Mouse (Mus musculus): ENCODE data around the gene Sgsm3.

Gene Sgsm3

DNA sequence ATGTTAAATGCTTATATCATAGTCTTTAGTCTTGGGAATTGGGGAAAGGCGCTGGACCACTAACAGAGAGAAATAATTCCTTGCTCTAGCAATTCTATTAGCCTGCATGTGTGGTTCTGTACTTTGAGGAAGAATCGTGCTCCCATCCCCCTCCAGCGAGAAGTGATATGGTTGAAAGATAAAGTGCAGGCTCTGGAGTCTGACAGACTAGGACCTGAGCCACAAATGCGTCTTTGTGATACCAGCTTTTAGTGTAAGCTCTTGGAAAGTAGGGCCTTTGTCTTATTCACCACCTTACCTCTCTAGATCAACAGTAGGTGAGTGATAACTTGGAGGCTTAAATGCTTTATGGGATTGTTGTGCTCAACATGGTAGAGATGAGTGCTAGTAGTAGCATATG lies 3.6 kb downstream of the Sgsm3 start:
- no peak for DNase-seq (ENCODE audit: low spot score in 2 of 2)

DNA sequence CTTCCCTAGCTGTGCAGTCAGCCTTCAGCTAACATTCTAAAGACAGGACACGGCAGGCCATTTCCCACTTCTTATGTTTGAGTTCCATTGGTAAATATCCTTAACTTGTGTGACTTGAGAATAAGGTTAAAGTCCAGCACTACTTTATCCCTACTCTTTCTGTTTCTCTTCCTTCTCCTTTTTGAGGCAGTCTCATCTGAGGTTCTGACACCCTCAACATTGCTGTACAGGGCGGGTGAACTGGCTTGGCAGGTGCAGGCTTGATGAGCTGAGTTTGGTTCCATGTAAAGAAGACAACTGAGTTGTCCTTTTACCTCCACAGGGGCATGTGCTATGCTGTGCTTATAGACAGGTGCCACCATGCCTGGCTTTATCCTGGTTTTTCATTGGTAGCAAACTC lies 5.7 kb downstream of the Sgsm3 start:
- no peak for DNase-seq (ENCODE audit: low spot score in 2 of 2)

DNA sequence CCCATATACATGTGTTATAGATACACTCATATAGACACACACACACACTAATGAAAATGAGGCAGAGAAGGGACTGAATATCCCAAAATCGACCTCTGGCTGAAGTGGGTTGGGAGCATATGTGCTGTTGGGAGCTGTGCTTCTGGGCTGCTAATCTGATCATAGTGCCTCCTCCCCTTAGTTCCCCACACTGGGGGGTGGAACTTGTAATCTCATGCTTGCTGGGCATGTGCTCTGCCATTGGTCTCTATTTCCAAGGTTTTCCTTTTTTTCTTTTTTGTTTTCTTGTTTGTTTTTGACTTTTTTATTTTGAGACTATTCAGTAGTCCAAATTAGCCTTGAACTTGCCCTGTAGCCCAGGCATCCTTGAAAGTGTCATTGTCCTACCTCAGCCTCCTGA lies 10.8 kb downstream of the Sgsm3 start:
- no peak for DNase-seq (ENCODE audit: low spot score in 2 of 2)

DNA sequence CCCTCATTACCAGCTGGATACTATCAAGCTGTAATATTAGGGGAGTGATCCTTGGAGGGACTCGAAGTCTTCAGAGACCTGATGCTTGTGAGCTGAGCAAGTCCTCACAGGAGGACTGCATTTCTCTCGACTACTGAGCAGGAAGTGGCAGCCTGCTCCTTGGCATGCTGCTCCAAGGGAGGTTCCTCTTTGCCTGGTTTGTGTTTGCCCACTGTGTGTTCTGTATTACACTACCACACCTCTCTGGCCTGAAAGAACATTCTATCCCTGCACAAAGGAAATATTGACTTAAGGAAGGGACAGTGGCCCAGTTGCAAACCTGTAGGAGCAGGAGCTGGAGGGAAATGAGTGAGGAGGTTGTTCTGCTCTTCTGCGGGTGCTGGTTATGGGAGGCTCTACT lies 12.1 kb downstream of the Sgsm3 start:
- no peak for DNase-seq (ENCODE audit: low spot score in 2 of 2)

GRCm38 (mm10) chr15:80994959-80995358 lies 17.4 kb downstream of the Sgsm3 start:
- DNase-seq (ENCODE audit: low spot score in 2 of 2) = no peak

DNA sequence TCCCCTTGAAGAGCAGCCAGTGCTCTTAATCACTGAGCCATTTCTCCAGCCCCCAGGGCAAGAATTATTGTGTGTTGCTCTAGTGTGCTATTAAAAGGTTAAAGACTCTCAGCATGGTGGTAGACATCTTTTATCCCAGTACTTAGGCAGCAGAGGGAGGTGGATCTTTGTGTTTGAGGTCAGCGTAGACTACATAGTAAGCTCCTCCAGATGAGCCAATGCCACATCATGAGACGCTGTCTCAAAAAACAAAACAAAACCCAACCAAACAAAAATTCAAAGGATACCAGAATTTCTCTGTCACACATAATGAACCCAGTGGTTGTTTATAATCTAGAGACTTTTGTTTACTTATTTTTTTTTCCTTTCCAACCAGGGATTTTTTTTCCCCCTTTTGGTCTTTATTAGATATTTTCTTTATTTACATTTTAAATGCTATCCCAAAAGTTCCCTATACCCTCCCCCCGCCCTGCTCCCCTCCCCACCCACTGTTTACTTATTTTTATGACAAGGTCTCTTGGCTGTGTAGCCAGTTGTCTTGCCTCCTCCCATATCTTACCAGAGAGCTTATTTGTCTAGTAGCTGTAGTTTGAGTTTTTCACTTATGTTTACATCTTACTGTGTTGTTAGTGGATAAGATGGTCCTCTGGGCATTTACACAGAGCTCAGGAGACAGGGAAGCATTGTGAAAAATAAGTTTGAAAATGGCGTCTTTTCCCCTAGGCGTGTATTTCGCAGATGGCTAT lies 18.7 kb downstream of the Sgsm3 start:
- DNase-seq (ENCODE audit: low spot score in 2 of 2) = no peak

DNA sequence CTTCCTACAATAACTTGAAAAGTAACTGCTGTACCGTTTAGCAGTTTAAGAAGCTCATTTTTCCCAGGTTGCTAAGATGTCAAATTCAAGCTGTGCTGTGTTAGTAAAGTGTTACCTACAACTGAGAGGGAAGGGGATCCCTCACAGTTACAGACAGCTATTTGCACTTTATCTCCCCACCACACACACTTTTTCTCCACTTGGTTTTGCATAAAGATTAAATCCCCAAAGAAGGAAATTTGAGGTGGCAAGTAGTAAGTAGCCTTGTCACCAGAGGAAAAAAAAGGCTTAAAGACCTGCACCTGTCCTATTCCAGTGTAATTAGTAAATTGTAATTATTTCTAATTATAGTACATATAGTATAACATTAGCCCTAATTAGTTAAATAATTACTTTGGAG lies 19.5 kb downstream of the Sgsm3 start:
- no peak for DNase-seq (ENCODE audit: low spot score in 2 of 2)

DNA sequence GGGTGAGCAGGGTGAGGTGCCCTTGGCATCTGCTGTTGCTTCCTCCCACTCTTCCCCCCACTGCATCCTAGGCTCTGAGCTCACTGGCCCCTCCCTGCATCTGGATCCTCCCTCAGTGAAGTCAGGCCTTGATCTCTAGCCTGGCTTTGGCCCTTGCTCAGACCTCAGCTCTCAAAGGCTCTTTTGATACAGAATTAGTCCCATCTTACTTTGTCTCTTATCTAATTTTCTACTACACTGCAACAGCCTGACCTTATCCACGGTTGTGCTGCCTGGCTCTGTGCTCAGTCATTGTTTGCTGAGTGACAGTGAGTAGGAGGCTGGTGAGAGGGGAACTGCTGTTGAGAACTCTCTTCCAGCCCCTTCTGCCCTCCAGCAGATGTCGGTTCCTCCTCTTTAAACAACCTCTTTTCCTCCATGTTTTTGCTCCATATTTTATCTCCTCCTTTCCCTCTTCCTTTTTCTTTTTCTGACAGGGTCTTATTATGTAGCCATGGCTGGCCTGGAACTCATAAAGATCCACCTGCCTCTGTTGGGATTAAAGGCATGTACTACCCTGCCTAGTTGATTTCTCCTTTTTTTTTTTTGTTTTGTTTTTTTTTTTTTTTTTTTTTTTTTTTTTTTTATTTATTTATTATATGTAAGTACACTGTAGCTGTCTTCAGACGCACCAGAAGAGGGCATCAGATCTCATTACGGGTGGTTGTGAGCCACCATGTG lies 23.0 kb downstream of the Sgsm3 start:
- no peak for DNase-seq (ENCODE audit: low spot score in 2 of 2)

DNA sequence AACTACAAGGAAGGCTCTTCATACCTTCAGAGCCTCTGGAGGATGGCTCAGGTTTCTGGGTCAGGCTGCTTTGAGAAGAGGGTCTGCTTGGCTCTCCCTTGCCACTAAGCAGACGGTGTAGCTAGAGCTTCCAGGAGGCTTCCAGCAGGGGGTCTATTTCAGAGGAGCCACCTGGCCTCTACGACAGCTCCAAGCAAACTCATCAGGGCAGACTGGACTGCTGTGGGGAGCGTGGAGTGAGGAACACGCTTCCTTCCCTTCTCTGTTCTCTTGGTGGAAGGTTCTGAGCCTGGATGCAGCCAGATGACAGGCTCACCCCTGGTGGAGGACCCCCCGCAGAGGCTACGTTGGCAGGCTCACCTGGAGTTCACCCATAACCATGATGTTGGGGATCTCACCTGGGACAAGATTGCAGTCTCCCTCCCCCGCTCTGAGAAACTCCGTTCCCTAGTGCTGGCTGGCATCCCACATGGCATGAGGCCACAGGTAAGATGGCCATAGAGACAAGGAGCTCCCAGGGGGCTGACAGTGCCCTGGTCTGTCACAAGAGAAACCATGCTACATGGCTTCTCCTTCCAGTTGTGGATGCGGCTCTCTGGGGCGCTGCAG lies 28.7 kb downstream of the Sgsm3 start:
- DNase-seq (ENCODE audit: low spot score in 2 of 2) = peak in 1 of 2 experiments; percentile 30

DNA sequence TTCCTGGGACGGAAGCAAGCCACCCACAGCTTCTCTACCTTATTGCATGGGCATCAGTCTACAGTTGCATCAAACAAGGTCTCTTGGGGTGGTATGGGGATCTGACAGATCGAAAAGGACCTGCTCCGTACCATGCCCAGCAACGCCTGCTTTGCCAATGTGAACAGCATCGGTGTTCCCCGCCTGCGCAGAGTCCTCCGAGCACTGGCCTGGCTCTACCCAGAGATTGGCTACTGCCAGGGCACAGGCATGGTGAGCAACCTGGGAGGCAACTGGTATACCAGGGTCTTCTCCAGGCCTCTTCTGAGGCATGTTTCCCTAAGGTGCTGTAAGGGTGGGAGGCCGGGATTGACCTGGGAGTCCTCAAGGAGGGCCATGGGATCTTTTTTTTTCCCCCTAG lies 29.8 kb downstream of the Sgsm3 start:
- no peak for DNase-seq (ENCODE audit: low spot score in 2 of 2)

- DNase-seq (ENCODE audit: low spot score in 2 of 2) = no peak
These were observed 30.3 kb downstream of the Sgsm3 start for GRCm38 (mm10) chr15:81007905-81008304.

DNA sequence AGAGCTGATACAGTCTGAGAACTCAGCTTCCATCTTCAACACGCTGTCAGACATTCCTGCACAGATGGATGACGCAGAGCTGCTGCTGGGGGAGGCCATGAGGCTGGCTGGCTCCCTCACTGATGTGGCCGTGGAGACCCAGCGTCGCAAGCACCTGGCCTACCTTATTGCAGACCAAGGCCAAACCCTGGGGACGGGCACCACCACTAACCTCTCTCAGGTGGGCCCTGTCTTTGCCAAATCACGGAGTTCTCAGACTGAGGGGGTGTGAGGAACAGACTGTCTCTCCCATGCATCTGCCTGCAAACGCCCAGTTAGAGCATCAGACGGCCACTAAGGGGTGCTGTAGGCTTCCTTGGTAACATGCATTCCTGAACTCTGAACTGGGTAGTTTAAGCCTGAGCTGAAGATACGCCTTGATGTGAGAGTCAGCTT lies 31.1 kb downstream of the Sgsm3 start:
- DNase-seq (ENCODE audit: low spot score in 2 of 2) = peak in 1 of 2 experiments; percentile 57

GRCm38 (mm10) chr15:81010114-81010513 lies 32.5 kb downstream of the Sgsm3 start:
- DNase-seq (ENCODE audit: low spot score in 2 of 2) = no peak

- no peak for DNase-seq (ENCODE audit: low spot score in 2 of 2)
These were observed 34.0 kb downstream of the Sgsm3 start for GRCm38 (mm10) chr15:81011523-81011922.

DNA sequence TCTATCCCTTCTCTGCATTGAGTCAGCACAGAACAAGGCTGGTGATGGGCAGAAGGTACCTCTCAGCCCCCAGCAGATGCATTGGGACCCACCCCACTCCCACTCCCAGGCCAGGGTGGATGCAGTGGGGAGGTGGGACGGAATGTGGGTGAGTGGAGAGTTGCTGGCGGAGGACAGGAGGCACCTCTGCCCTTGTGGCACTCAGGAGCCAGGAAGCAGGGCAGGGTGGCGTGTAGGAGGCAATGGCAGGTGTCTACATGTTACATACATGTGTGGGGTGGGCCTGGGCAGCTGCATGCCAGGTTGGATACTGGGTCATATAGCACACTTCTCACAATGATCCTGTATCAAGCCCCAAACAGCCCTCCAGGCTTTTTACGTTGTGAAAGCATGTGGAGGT lies 34.8 kb downstream of the Sgsm3 start:
- no peak for DNase-seq (ENCODE audit: low spot score in 2 of 2)

- no peak for DNase-seq (ENCODE audit: low spot score in 2 of 2)
These were observed 35.6 kb downstream of the Sgsm3 start for GRCm38 (mm10) chr15:81013186-81013585.

- DNase-seq (ENCODE audit: low spot score in 2 of 2) = no peak
These were observed 37.6 kb downstream of the Sgsm3 start for GRCm38 (mm10) chr15:81015068-81015744.

- no peak for DNase-seq (ENCODE audit: low spot score in 2 of 2)
These were observed 38.9 kb downstream of the Sgsm3 start for GRCm38 (mm10) chr15:81016488-81016887.

DNA sequence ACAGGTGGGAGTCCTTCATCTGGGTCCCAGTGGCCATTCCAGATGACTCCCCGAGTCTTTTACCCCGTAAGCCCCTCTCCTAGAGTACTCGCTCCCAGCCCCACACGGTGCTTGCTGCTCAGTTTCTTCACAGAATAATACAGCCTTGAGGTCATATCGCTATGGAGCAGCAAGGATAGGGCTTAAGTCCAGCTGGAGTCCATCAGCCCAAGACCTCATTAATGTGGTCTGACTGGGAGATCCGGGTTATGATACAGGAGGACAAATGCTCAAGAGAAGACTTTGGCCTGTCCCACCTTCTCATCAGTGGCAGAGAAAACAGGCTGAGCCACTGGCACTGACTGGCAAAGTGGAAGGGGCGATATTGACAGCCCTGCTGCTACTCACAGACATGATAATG lies 39.7 kb downstream of the Sgsm3 start:
- no peak for DNase-seq (ENCODE audit: low spot score in 2 of 2)

DNA sequence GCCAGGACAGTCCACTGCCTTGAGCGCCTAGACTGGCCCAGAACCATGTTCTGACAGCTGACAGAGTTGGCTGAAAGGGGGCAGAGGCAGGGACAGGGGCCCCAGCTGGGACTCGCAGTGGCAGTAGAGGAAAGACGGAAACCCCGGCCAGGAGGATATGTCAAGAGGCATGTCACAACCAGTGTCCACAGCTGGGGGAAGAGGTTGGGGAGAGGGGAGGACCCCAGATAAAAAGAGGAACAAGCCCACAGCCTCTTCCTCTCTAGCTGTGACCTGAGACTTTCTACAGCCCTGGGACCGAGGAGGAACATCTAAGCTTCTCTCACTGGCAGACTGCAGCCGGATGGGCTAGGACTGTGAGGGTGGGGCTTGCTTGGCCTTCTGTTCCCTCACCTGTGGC lies 43.8 kb downstream of the Sgsm3 start:
- DNase-seq (ENCODE audit: low spot score in 2 of 2) = no peak

DNA sequence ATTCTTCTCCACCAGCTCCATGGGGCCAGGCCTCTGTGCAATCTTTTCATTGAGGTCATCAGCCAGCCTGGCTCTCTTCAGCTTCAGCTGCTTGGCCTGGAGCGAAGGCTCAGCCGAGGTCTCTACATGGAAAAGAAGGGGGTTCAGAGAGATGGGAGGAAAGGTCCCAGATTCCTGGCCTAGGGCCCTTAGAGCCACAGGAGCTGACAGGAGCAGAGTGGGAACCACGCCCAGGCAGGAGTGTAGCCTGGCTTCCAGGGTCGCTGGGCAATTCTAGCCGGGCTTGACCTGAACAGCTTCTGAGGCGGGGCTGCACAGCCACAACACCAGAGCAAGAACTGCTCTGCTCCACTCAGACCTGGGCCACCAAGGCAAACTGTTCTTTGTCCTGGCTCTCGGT lies 44.9 kb downstream of the Sgsm3 start:
- DNase-seq (ENCODE audit: low spot score in 2 of 2) = no peak

GRCm38 (mm10) chr15:81023842-81024241 lies 46.3 kb downstream of the Sgsm3 start:
- no peak for DNase-seq (ENCODE audit: low spot score in 2 of 2)
